Mouse (Mus musculus): ENCODE results near the gene Ntrk1.
"Not testable (repeated sequence)": the region's sequence is repeated elsewhere in the genome, so short reads cannot be mapped to it uniquely, and the experiment has no call there.

The Ntrk1 gene

GRCm38 (mm10) chr3:87794922-87795325 lies at the start of gene Ntrk1:
Gene Ntrk1 (minus strand): TSS chr3:87795162.
- DNase-seq: no peak

GRCm38 (mm10) chr3:87840858-87841257 lies 45.9 kb upstream of the Ntrk1 start:
- no peak for DNase-seq

GRCm38 (mm10) chr3:87838622-87839021 lies 43.7 kb upstream of the Ntrk1 start:
- DNase-seq: peak; percentile 70

GRCm38 (mm10) chr3:87833482-87833881 lies 38.5 kb upstream of the Ntrk1 start:
- DNase-seq: no peak

- DNase-seq: no peak
Measured at GRCm38 (mm10) chr3:87832109-87832859, 37.3 kb upstream of the Ntrk1 start.

GRCm38 (mm10) chr3:87829025-87829424 lies 34.1 kb upstream of the Ntrk1 start:
- DNase-seq: no peak

GRCm38 (mm10) chr3:87828435-87828834 lies 33.5 kb upstream of the Ntrk1 start:
- no peak for DNase-seq

- DNase-seq: not testable (repeated sequence)
Measured at GRCm38 (mm10) chr3:87824206-87824605, 29.2 kb upstream of the Ntrk1 start, which contains the start of gene Pear1. Gene Pear1 (minus strand): TSS chr3:87824306.

- DNase-seq: no peak
Measured at GRCm38 (mm10) chr3:87818226-87818625, 23.3 kb upstream of the Ntrk1 start.

GRCm38 (mm10) chr3:87816646-87817093 lies 21.7 kb upstream of the Ntrk1 start:
- peak; percentile 66 for DNase-seq

- no peak for DNase-seq
Measured at GRCm38 (mm10) chr3:87816166-87816565, 21.2 kb upstream of the Ntrk1 start.

- no peak for DNase-seq
Measured at GRCm38 (mm10) chr3:87812873-87813272, 17.9 kb upstream of the Ntrk1 start.

- no peak for DNase-seq
Measured at GRCm38 (mm10) chr3:87812413-87812812, 17.5 kb upstream of the Ntrk1 start.

GRCm38 (mm10) chr3:87811297-87811696 lies 16.3 kb upstream of the Ntrk1 start:
- no peak for DNase-seq

GRCm38 (mm10) chr3:87809322-87809962 lies 14.5 kb upstream of the Ntrk1 start:
- DNase-seq: no peak

- no peak for DNase-seq
Measured at GRCm38 (mm10) chr3:87804038-87804677, 9.2 kb upstream of the Ntrk1 start.

GRCm38 (mm10) chr3:87801681-87802080 lies 6.7 kb upstream of the Ntrk1 start:
- DNase-seq: no peak

- no peak for DNase-seq
Measured at GRCm38 (mm10) chr3:87796736-87797334, 1.9 kb upstream of the Ntrk1 start, which contains the start of gene Insrr. Gene Insrr (plus strand): TSS chr3:87796951.

- DNase-seq: peak; percentile 26
Measured at GRCm38 (mm10) chr3:87795336-87796277, 645 bp upstream of the Ntrk1 start.

- no peak for DNase-seq
Measured at GRCm38 (mm10) chr3:87789768-87790167, 5.2 kb downstream of the Ntrk1 start.

GRCm38 (mm10) chr3:87789248-87789647 lies 5.7 kb downstream of the Ntrk1 start:
- no peak for DNase-seq

- no peak for DNase-seq
Measured at GRCm38 (mm10) chr3:87785626-87786214, 9.2 kb downstream of the Ntrk1 start.

All from right cerebral cortex, adult 18-20 months (tissue).